Mouse (Mus musculus) midbrain, embryonic 13.5 days (tissue): ENCODE measurements at regions not wholly inside any gene's neighbourhood (a gene's known extent, or its start where the extent isn't known, plus 50 kb on each side); places are given as distances from the start of the nearest gene placed in this dataset.

Experiments
- ATAC-seq: fragments of 200-750 bp; cut with Nextera tagmentation; 2 replicates; pipeline ENCODE4 v1.8.0; 2017; ENCODE audit warnings: mild to moderate bottlenecking, moderate TSS enrichment, moderate library complexity
- H3K27ac ChIP-seq: fragments of 300-500 bp; sonication (generic); 2 replicates; pipeline ENCODE4 v1.5.1; 2015; ENCODE audit warnings: inconsistent platforms, mild to moderate bottlenecking, moderate library complexity
- H3K27me3 ChIP-seq: fragments of 300-500 bp; sonication (generic); 2 replicates; pipeline ENCODE4 v1.6.1; 2015; ENCODE audit warnings: mild to moderate bottlenecking, inconsistent platforms
- H3K36me3 ChIP-seq: fragments of 300-500 bp; sonication (generic); 2 replicates; pipeline ENCODE4 v1.6.1; 2015; ENCODE audit warnings: mild to moderate bottlenecking, inconsistent platforms
- H3K4me1 ChIP-seq: fragments of 300-500 bp; sonication (generic); replicated peaks from 2 replicates; pipeline ENCODE4 v1.6.1; 2015; ENCODE audit warnings: inconsistent platforms
- H3K4me2 ChIP-seq: fragments of 300-500 bp; sonication (generic); replicated peaks from 2 replicates; pipeline ENCODE4 v1.6.1; 2015; ENCODE audit warnings: moderate library complexity, mild to moderate bottlenecking, inconsistent platforms
- H3K4me3 ChIP-seq: fragments of 300-500 bp; sonication (generic); replicated peaks from 2 replicates; pipeline ENCODE4 v1.5.1; 2015; ENCODE audit warnings: mild to moderate bottlenecking, inconsistent platforms
- H3K9ac ChIP-seq: fragments of 300-500 bp; sonication (generic); replicated peaks from 2 replicates; pipeline ENCODE4 v1.6.1; 2015; ENCODE audit warnings: mild to moderate bottlenecking, inconsistent platforms
- H3K9me3 ChIP-seq: fragments of 300-500 bp; sonication (generic); 2 replicates; pipeline ENCODE4 v1.6.1; 2016; ENCODE audit warnings: mild to moderate bottlenecking, inconsistent platforms
- WGBS: fragments of 180-500 bp; shearing (Covaris S2); methylation state at CpG from one replicate; pipeline ENCODE4 v1.1.7; 2015; 5-methylcytosine and 5-hydroxymethylcytosine counted together

GRCm38 (mm10) chr16:30118876-30119275 is 54.7 kb downstream of the Hes1 start:
- Histone ChIP-seq H3K36me3 (no peaks in the 10 kb centered on the region), H3K9ac (no peak overlapping the region), H3K4me3 (no peak overlapping the region), H3K27me3 (peaks cover 89% of the 10 kb centered on the region), H3K4me1 (peaks cover 20% of the 10 kb centered on the region), H3K4me2 (no peak overlapping the region), H3K9me3 (no peaks in the 10 kb centered on the region), H3K27ac (no peak overlapping the region)
- ATAC-seq: no peak
- 91% methylated on average over 5 of the region's 5 CpGs for WGBS

- peak overlapping the region; percentile 45 for H3K4me2 ChIP-seq
- ATAC-seq: peak; percentile 56; the same call in 1 of the 2 replicates
- peaks cover 87% of the 10 kb centered on the region for H3K27me3 ChIP-seq
- H3K36me3 ChIP-seq: no peaks in the 10 kb centered on the region
- no peak overlapping the region for H3K27ac ChIP-seq
- WGBS: 2% methylated on average over 30 of the region's 30 CpGs
- H3K4me3 ChIP-seq: peak overlapping the region; percentile 2; the same call in 1 of the 2 replicates
- H3K9me3 ChIP-seq: no peaks in the 10 kb centered on the region
- peak overlapping the region; percentile 19; the same call in 1 of the 2 replicates for H3K9ac ChIP-seq
- H3K4me1 ChIP-seq: peaks cover 20% of the 10 kb centered on the region
Measured at GRCm38 (mm10) chr16:30120330-30121265, 56.4 kb downstream of the Hes1 start.

GRCm38 (mm10) chr16:30121596-30121995 is 57.4 kb downstream of the Hes1 start:
- no peak overlapping the region for H3K27ac ChIP-seq
- H3K9ac ChIP-seq: no peak overlapping the region
- no peaks in the 10 kb centered on the region for H3K9me3 ChIP-seq
- H3K4me3 ChIP-seq: no peak overlapping the region
- H3K27me3 ChIP-seq: peaks cover 89% of the 10 kb centered on the region
- H3K4me1 ChIP-seq: peaks cover 20% of the 10 kb centered on the region
- H3K36me3 ChIP-seq: no peaks in the 10 kb centered on the region
- no peak for ATAC-seq
- H3K4me2 ChIP-seq: no peak overlapping the region
- WGBS: 42% methylated on average over 6 of the region's 6 CpGs

GRCm38 (mm10) chr16:30122211-30123070 is 58.3 kb downstream of the Hes1 start:
- Histone ChIP-seq H3K36me3 (no peaks in the 10 kb centered on the region), H3K4me1 (peaks cover 20% of the 10 kb centered on the region), H3K4me2 (no peak overlapping the region; the same call in 1 of the 2 replicates), H3K27me3 (peaks cover 89% of the 10 kb centered on the region), H3K9me3 (no peaks in the 10 kb centered on the region), H3K4me3 (no peak overlapping the region), H3K27ac (no peak overlapping the region), H3K9ac (no peak overlapping the region)
- no peak for ATAC-seq
- WGBS: 7% methylated on average over 29 of the region's 29 CpGs

GRCm38 (mm10) chr16:30127015-30127414 is 62.8 kb downstream of the Hes1 start:
- ATAC-seq: no peak
- H3K9ac ChIP-seq: no peak overlapping the region
- no peak overlapping the region for H3K4me2 ChIP-seq
- no peaks in the 10 kb centered on the region for H3K9me3 ChIP-seq
- H3K4me3 ChIP-seq: no peak overlapping the region
- WGBS: 95% methylated on average over 10 of the region's 10 CpGs
- H3K36me3 ChIP-seq: no peaks in the 10 kb centered on the region
- peaks cover 93% of the 10 kb centered on the region for H3K27me3 ChIP-seq
- H3K4me1 ChIP-seq: peaks cover 31% of the 10 kb centered on the region
- no peak overlapping the region for H3K27ac ChIP-seq

GRCm38 (mm10) chr16:30128787-30129186 is 64.6 kb downstream of the Hes1 start:
- 70% methylated on average over 8 of the region's 8 CpGs for WGBS
- no peak overlapping the region for H3K4me2 ChIP-seq
- H3K9ac ChIP-seq: no peak overlapping the region
- H3K9me3 ChIP-seq: no peaks in the 10 kb centered on the region
- no peak overlapping the region for H3K4me3 ChIP-seq
- ATAC-seq: no peak
- H3K36me3 ChIP-seq: no peaks in the 10 kb centered on the region
- H3K27me3 ChIP-seq: peaks cover 93% of the 10 kb centered on the region
- H3K27ac ChIP-seq: no peak overlapping the region
- peaks cover 21% of the 10 kb centered on the region for H3K4me1 ChIP-seq

- H3K27me3 ChIP-seq: peaks cover 93% of the 10 kb centered on the region
- no peak overlapping the region for H3K9ac ChIP-seq
- 0 out of 2 replicates have a peak overlapping the region, but pooled peaks have one; percentile 1 for H3K4me2 ChIP-seq
- peak; percentile 76 for ATAC-seq
- WGBS: 4% methylated on average over 17 of the region's 17 CpGs
- peaks cover 21% of the 10 kb centered on the region for H3K4me1 ChIP-seq
- no peaks in the 10 kb centered on the region for H3K9me3 ChIP-seq
- no peak overlapping the region for H3K4me3 ChIP-seq
- no peaks in the 10 kb centered on the region for H3K36me3 ChIP-seq
- H3K27ac ChIP-seq: 0 out of 2 replicates have a peak overlapping the region, but pooled peaks have one; percentile 25
Measured at GRCm38 (mm10) chr16:30129218-30130112, 65.3 kb downstream of the Hes1 start.

GRCm38 (mm10) chr16:30130113-30130471 is 65.9 kb downstream of the Hes1 start:
- no peaks in the 10 kb centered on the region for H3K36me3 ChIP-seq
- peak; percentile 63 for ATAC-seq
- 0 out of 2 replicates have a peak overlapping the region, but pooled peaks have one; percentile 1 for H3K4me2 ChIP-seq
- H3K9ac ChIP-seq: no peak overlapping the region
- 0 out of 2 replicates have a peak overlapping the region, but pooled peaks have one; percentile 25 for H3K27ac ChIP-seq
- H3K4me3 ChIP-seq: no peak overlapping the region
- H3K27me3 ChIP-seq: peaks cover 93% of the 10 kb centered on the region
- H3K4me1 ChIP-seq: peaks cover 21% of the 10 kb centered on the region
- H3K9me3 ChIP-seq: no peaks in the 10 kb centered on the region
- WGBS: 3% methylated on average over 4 of the region's 4 CpGs

GRCm38 (mm10) chr16:30132086-30132485 is 67.9 kb downstream of the Hes1 start:
- Histone ChIP-seq H3K9ac (no peak overlapping the region), H3K27ac (no peak overlapping the region), H3K27me3 (peaks cover 90% of the 10 kb centered on the region), H3K36me3 (no peaks in the 10 kb centered on the region), H3K4me1 (peaks cover 21% of the 10 kb centered on the region), H3K9me3 (no peaks in the 10 kb centered on the region), H3K4me2 (no peak overlapping the region), H3K4me3 (no peak overlapping the region)
- ATAC-seq: no peak
- 78% methylated on average over 7 of the region's 7 CpGs for WGBS

GRCm38 (mm10) chr16:30134642-30135165 is 70.5 kb downstream of the Hes1 start:
- Histone ChIP-seq H3K27ac (no peak overlapping the region), H3K4me2 (no peak overlapping the region), H3K4me1 (peaks cover 10% of the 10 kb centered on the region), H3K4me3 (no peak overlapping the region), H3K36me3 (no peaks in the 10 kb centered on the region), H3K27me3 (peaks cover 83% of the 10 kb centered on the region), H3K9ac (no peak overlapping the region), H3K9me3 (no peaks in the 10 kb centered on the region)
- 54% methylated on average over 6 of the region's 6 CpGs for WGBS
- ATAC-seq: no peak

GRCm38 (mm10) chr16:30136849-30137248 is 72.7 kb downstream of the Hes1 start:
- Histone ChIP-seq H3K9ac (no peak overlapping the region), H3K4me2 (no peak overlapping the region), H3K4me1 (no peaks in the 10 kb centered on the region), H3K36me3 (no peaks in the 10 kb centered on the region), H3K9me3 (no peaks in the 10 kb centered on the region), H3K4me3 (no peak overlapping the region), H3K27me3 (peaks cover 80% of the 10 kb centered on the region), H3K27ac (no peak overlapping the region)
- WGBS: 89% methylated on average over 5 of the region's 5 CpGs
- no peak for ATAC-seq
